Mouse (Mus musculus): ENCODE measurements around the gene Prkg1.

The Prkg1 gene

GRCm38 (mm10) chr19:31147457-31147856 is 617.4 kb downstream of the Prkg1 start:
- DNase-seq (ENCODE audit: low spot score): no peak

DNA sequence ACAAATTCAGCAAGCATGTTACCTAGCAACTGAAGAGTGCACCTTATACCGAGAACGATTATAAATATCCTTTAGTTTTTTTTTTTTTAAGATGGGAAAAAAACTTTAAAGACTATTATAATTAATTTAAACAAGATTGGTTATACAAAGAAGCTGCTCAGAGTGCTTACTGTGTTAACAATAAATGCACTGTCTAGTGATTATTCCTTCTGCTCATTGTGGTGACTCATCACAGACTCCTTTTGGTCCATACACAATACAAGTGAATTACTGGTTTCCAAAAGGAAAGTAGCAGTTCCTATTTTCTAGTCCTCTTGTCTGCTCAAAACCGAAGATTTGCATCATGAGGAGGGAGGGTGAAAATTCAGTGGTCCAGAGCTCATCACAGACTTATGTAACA is 618.7 kb downstream of the Prkg1 start:
- no peak for DNase-seq (ENCODE audit: low spot score)

DNA sequence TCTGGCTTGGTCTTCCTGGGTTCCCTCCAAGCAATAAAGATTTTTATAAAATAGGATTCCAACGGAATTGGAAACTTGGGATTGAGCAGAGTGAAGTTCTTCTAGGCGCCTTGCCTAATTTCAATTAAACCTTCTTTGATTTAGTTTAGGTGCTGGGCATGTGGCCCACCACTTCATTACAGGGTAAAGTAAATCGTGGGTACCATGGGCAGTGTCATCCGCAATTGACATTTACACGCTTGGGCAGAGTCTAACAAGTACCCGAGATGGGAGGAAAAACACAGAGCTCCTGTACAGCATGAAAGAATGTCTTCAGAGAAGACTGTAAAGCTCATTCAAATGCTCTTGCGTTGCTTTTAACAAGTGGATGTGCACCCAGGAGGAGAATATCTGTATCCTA is 622.9 kb downstream of the Prkg1 start:
- DNase-seq (ENCODE audit: low spot score): no peak

- no peak for DNase-seq (ENCODE audit: low spot score)
These were observed 628.5 kb downstream of the Prkg1 start for GRCm38 (mm10) chr19:31136316-31136715.

- DNase-seq (ENCODE audit: low spot score): no peak
These were observed 632.2 kb downstream of the Prkg1 start for GRCm38 (mm10) chr19:31132614-31133013.

DNA sequence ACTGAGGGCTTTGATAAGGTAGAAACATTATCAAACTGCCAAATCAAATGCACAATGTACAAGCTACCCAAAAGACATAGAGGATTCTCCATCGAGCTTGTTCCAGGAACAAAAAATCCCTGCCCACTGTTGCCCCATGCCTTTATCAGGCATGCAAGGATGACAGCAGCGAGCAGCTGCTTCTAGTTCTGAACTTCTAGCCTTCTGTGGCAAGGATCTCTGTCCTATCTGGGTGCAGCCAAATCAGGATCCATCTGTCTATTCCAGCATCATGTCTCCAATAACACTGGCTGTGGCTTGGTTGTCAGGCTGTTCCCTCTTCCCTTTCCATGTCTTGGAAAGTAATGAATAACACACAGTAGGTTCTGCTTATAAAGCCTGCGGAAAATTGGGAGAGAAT is 640.2 kb downstream of the Prkg1 start:
- no peak for DNase-seq (ENCODE audit: low spot score)

- DNase-seq (ENCODE audit: low spot score): no peak
These were observed 650.1 kb downstream of the Prkg1 start for GRCm38 (mm10) chr19:31114690-31115089.

DNA sequence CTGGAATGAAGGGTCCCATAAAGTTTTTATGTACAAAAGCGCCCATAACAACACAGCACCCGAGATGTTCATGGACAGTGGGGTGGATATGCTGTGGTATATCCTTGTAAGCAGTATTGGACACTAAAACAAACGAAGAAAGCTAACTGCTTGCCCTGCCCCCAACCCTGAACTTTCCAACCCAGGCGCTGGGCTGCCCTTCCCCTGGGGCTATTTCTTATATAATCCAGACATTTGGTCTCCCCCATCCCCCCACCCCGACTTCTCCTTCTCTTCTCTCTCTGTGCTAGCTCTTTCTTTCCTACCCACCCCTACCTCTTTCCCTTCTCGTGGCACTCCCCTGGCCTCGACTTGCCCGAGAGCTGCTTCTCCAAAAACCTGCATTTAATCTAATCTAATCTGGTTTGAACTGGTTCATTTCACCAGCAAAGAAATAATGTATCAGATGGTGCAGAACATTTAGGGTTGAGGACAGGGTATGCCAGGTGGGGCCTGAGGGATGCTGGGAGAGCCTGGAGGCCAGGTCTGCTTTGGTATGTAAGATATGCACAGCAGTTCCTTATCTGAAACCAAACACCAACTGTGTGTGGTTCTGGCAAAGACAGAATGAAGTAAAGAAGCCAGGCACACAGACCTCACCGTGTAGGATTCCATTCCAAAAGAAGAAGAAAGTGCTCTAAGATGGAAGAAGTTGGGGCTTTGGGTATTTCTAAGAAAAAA is 657.8 kb downstream of the Prkg1 start:
- no peak for DNase-seq (ENCODE audit: low spot score)

GRCm38 (mm10) chr19:31106036-31106435 is 658.8 kb downstream of the Prkg1 start:
- no peak for DNase-seq (ENCODE audit: low spot score)

DNA sequence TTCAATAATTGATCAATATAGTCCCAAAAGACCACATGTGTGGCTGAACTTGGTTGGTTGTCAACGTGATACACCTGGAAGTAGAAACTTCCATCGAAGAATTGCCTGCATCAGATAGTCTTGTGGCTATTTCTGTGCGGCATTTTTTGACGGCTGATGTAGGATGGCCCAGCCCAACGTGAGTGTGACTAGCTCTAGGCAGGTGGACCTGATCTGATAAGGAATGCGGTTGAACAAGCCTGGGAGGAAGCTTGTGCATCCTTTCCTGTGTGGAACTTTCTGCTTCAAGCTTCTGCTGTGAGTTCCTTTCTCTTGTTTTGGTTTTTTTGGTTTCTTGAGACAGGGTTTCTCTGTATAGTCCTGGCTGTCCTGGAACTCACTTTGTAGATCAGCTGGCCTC is 660.1 kb downstream of the Prkg1 start:
- no peak for DNase-seq (ENCODE audit: low spot score)

DNA sequence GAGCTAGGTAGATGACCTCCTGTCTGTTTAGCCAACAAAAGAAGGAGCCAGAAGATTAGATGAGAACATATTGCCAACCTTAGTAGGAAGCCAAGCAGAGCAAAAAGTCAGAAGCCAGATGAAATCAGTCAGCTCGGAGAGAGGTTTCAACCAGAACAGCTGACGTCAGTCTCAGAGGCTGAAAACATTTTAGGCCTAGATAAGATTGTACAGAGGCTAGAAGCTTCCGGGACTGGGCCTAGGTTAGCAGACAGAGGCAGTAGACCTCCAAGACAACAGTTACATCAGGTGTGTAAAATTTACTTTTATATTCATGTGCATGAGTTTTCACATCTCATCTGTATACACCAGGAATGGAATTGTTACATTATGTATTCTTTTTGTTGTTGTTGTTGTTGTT is 665.5 kb downstream of the Prkg1 start:
- no peak for DNase-seq (ENCODE audit: low spot score)

GRCm38 (mm10) chr19:31097857-31098256 is 667.0 kb downstream of the Prkg1 start:
- DNase-seq (ENCODE audit: low spot score): no peak

- DNase-seq (ENCODE audit: low spot score): no peak
These were observed 681.1 kb downstream of the Prkg1 start for GRCm38 (mm10) chr19:31083761-31084160.

DNA sequence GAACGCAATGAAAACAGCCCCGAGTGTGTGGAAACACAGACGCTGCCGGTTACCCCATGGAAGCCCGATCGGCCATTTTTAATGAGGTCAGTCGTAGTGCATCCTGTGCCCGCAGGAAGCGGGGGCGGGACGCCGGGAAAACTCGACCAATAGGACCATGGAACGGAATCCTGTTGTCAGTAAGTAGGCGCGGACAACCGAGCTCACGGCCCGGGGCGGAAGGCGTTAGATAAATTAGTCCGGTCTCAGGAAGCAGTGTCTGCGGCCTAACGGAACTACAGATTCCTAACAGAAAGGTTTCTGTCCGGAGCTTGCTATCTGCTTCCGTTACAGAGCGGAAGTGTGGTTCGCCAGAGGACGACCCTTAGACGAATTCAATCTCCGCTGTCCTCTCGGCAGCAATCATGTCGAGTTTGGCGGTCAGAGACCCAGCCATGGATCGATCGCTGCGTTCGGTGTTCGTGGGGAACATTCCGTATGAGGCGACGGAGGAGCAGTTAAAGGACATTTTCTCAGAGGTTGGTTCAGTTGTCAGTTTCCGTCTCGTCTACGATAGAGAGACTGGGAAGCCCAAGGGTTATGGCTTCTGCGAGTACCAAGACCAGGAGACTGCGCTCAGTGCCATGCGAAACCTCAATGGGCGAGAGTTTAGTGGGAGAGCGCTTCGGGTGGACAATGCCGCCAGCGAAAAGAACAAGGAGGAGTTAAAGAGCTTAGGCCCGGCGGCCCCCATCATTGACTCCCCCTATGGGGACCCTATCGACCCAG is 682.0 kb downstream of the Prkg1 start, which contains the start of gene Cstf2t:
Cstf2t (plus strand) TSS at position 176 of the 768 bp plus-strand sequence.
- DNase-seq (ENCODE audit: low spot score): peak; percentile 97

DNA sequence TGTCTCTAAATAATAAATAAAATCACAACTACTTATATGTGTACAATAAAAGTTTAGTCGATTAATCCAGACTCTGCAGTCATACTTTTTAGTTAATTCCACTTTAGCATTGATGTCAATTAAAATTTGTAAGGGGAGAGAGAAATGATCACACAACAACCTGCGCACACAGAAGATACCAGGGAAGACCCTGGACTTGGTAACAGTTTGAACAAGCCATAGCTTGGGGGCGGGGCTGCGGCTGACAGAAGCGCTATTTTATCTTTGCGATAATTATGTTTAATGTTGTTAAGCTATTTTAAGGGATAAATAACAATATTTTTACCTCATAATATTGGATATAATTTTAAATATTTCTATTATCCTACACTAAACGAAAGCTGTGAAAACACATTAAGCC is 682.6 kb downstream of the Prkg1 start:
- no peak for DNase-seq (ENCODE audit: low spot score)

DNA sequence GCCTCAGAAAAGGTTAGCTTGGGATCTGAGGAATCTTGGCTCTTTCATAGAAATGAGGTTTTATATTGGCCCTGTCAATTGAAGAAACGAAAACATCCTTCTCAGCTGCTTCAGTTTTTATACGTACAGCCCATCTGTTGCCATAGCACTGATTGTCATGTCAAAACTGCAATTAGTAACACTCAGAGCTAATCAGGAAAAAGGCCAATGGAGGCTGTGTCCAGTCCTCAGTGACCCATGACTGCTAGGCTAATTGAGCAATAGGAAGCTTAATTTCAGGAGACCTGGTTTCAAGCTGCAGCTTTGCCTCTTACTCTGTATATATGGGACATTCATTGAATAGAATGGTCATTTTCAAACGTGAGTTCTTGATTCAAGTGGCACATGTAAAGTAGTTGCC is 686.6 kb downstream of the Prkg1 start:
- DNase-seq (ENCODE audit: low spot score): no peak

DNA sequence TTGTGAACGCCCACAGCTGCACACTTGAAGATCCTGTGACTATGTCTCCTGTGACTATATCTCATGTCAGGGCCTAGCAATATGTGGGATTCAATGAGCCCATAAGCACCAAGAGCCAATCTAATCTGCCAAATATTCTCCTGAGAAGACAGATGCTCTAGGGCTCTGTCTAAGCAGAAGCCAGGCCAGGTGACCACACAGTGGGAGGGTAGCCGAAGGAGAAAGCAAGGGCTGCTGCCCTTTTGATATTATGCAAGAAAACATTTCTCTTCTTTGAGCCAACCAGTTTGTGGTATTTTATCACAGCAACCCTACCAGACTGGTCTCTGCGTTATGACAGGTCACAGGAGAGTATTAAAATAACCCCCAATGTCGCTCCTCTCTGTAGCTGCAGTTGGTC is 688.7 kb downstream of the Prkg1 start:
- DNase-seq (ENCODE audit: low spot score): no peak

GRCm38 (mm10) chr19:31074717-31075063 is 690.1 kb downstream of the Prkg1 start:
- no peak for DNase-seq (ENCODE audit: low spot score)

DNA sequence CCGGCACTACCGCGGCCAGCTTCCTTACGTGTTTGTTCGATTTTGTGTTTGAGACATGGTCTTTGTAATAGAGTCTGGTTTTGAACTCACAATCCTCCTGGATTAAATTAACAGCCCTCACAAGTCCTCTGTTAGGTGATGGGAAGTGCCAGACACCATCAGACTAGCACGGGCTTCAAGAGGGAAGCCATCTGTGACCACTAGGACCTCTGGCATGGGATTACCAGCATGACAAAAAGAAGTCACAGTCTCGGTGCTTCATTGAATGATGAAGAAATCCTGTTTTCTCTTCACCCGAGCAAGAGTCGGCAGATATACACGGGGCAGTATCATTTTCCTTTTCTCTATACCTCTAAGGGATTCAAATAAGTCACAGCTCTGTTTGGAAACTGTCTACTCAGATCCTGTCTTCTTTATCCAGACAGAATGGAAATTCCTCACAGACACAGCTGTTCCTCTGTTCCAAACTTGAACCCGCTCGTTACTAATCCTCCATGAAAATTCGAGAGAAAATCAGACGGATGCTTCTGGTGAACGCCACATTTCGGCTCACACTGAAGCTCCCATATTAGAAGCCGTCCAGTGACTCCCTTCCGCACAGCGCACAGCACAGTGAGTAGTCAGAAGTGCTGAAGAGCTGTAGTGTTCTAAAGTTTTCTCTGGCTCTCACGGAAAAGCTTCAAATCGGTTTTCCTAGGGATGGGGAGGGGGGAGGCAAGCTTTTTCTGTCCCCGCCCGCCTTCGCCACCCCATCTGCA is 690.7 kb downstream of the Prkg1 start:
- DNase-seq (ENCODE audit: low spot score): no peak

DNA sequence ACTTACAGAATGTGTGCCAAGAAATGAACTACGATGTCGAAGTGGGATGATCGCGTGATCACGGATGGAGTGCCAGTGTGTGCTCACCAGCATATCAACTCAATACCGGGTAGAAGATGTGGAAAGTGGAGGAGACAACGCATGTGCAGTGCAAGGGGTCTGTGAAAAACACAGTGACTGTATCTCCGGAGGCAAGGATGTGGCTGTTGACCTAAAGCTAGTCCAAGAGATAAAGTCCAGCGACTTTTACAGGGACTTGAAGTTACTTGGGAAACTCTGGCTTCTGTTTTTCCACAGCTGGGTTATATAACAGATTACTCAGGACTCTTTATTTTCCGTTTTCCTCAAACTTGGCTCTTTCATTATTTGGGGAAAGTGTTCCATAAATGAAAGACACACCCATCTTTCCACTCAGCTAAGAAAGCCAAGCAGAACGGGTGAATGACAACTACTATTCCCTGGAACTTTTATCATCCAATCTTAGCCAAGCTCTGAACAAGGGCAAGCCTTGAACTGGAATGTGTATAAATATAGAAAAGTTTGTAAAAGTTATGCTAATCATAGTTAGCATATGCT is 699.5 kb downstream of the Prkg1 start:
- DNase-seq (ENCODE audit: low spot score): no peak

GRCm38 (mm10) chr19:31064740-31065139 is 700.1 kb downstream of the Prkg1 start:
- no peak for DNase-seq (ENCODE audit: low spot score)

DNA sequence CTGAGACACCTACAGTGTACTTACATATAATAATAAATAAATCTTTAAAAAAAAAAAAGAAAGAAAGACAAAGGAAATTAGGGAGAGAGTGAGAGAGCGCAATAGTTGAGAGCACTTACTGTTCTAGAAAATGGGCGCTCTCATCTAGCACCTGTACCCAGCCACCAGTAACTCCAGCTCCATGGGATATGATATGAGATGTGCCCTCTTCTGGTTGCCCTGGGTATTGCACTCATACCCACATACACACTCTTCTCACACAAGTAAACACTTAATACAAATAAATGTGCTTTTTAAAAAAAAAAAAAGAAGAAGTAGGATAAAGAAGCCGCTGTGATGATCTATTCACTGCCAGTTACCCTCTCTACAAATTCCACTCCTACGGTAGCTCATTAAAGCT is 718.2 kb downstream of the Prkg1 start:
- DNase-seq (ENCODE audit: low spot score): no peak
